Mouse (Mus musculus): ENCODE measurements around the gene Prkar1b.

GRCm38 (mm10) chr5:139073977-139074376, 75.8 kb downstream of the Prkar1b start:
- TF ChIP-seq CTCF (IDR thresholded peaks at IDR 0.05; ENCODE audit: low read depth) (no peak), EP300 (IDR thresholded peaks at IDR 0.05; ENCODE audit: low read depth) (no peak)

Measured in liver, postnatal 0 days (tissue).